In the genomic region with DNA sequence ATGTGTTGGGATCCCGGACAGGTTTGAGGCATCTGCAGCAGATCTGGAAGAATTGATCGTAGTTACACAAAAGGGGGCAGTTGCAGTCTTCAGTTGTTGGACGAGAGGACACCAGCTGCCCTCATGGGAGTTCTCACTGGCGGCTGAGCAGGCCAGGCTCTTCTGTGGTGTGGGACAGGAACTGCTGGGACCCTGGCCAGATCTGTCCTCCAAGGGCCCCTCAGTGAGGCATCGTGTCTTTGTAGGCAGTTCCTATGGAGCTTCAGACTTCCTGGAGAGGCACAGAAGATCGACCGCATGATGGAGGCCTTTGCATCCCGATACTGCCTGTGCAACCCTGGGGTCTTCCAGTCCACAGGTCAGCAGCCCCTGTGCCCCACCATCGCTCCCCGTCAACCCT, we compare ENCODE assay signal across 19 mouse cellular contexts. TPM values are rescaled to one million over a fixed set of nuclear protein-coding genes. Genes with fewer than 3 reads are reported as not detected.
A peak's percentile ranks its signal among the peaks of the same experiment; 100 is the strongest.
DNase-seq lines count a peak whose midpoint lies in the region; ATAC-seq and TF ChIP-seq lines count a peak whose summit lies in the region.
"Had no signal": no experiment of that assay in that cellular context is flagged by ENCODE, and none has a peak within 500 bp of the region (broad histone marks: within the 10 kb centered on the region; RNA-seq: fewer than 3 reads in every experiment).

No protein-coding gene starts in this region.

- H3K27me3 ChIP-seq in heart, embryonic 10.5 days (ENCODE audit: insufficient read depth, poor library complexity, severe bottlenecking) = no peaks in the 10 kb centered on the region
- H3K27me3 ChIP-seq in heart, adult 2 months (ENCODE audit: control insufficient read depth, insufficient read depth, low read length) = no peaks in the 10 kb centered on the region
- no peaks in the 10 kb centered on the region for H3K27me3 ChIP-seq in liver, embryonic 11.5 days (replicated peaks; ENCODE audit: control insufficient read depth, insufficient read depth, low read length)
- H3K27me3 ChIP-seq in liver, embryonic 12.5 days (replicated peaks) = no peaks in the 10 kb centered on the region
- H3K27me3 ChIP-seq in liver, embryonic 15.5 days = no peaks in the 10 kb centered on the region
- H3K27me3 ChIP-seq: CH12.LX; forebrain, embryonic 15.5 days; heart, embryonic 15.5 days; hindbrain, embryonic 15.5 days; Patski had no signal

- no peak overlapping the region for H3K4me2 ChIP-seq in liver, embryonic 11.5 days
- peak overlapping the region; percentile 66; the same call in 1 of the 2 replicates for H3K4me2 ChIP-seq in liver, embryonic 12.5 days
- H3K4me2 ChIP-seq in liver, embryonic 15.5 days = peak overlapping the region; percentile 73
- H3K4me2 ChIP-seq: forebrain, embryonic 15.5 days; heart, embryonic 15.5 days; hindbrain, embryonic 15.5 days had no signal

- H3K4me1 ChIP-seq in heart, embryonic 10.5 days = peaks cover 17% of the 10 kb centered on the region
- H3K4me1 ChIP-seq in heart, adult 2 months (ENCODE audit: control insufficient read depth, insufficient read depth, low read length) = peaks cover 2% of the 10 kb centered on the region; the same call in 1 of the 2 replicates
- peaks cover 37% of the 10 kb centered on the region for H3K4me1 ChIP-seq in liver, embryonic 11.5 days (replicated peaks; ENCODE audit: control insufficient read depth, insufficient read depth, low read length)
- peaks cover 78% of the 10 kb centered on the region for H3K4me1 ChIP-seq in liver, embryonic 12.5 days
- H3K4me1 ChIP-seq in liver, embryonic 15.5 days (replicated peaks) = peaks cover 84% of the 10 kb centered on the region

- intact Hi-C loops in heart, adult 2 months (cut with DNase I) = no loop called here

- ATAC-seq in liver, embryonic 11.5 days (replicated peaks; ENCODE audit: low FRiP score) = no peak
- ATAC-seq in liver, embryonic 12.5 days = no peak
- no peak for ATAC-seq in liver, embryonic 15.5 days (ENCODE audit: insufficient read depth)
- ATAC-seq: activated CD4-positive, CD25-positive, alpha-beta regulatory T cell, adult 4 months; forebrain, embryonic 15.5 days; Patski had no signal

- no peak for DNase-seq in heart, embryonic 10.5 days (ENCODE audit: low spot score)
- no peak for DNase-seq in heart, adult 2 months
- no peak for DNase-seq in liver, embryonic 11.5 days (ENCODE audit: low spot score)
- DNase-seq in liver = no peak
- no peak for DNase-seq in thymus, postnatal 14 days
- no peak for DNase-seq in thymus, postnatal 25 days
- DNase-seq: adrenal gland, postnatal 14 days; cerebellum, adult 18-20 months; cerebellum, adult 9-11 months; cerebellum, postnatal 36 days; heart, postnatal 14 days had no signal

- TF ChIP-seq CTCF in heart, adult 2 months (IDR thresholded peaks at IDR 0.05) = no peak

- no peaks in the 10 kb centered on the region for H3K9me3 ChIP-seq in heart, embryonic 10.5 days
- no peaks in the 10 kb centered on the region for H3K9me3 ChIP-seq in liver, embryonic 11.5 days (ENCODE audit: control insufficient read depth, low read length)
- H3K9me3 ChIP-seq in liver, embryonic 12.5 days (replicated peaks) = no peaks in the 10 kb centered on the region
- no peaks in the 10 kb centered on the region for H3K9me3 ChIP-seq in liver, embryonic 15.5 days (replicated peaks)
- H3K9me3 ChIP-seq: forebrain, embryonic 15.5 days; heart, embryonic 15.5 days; hindbrain, embryonic 15.5 days had no signal

- H3K27ac ChIP-seq in heart, embryonic 10.5 days = 0 out of 2 replicates have a peak overlapping the region, but pooled peaks have one; percentile 2
- no peak overlapping the region for H3K27ac ChIP-seq in heart, adult 2 months
- peak overlapping the region; percentile 13; the same call in 1 of the 2 replicates for H3K27ac ChIP-seq in liver, embryonic 11.5 days (ENCODE audit: low read depth, low read length)
- H3K27ac ChIP-seq in liver, embryonic 12.5 days = peak overlapping the region; percentile 90
- H3K27ac ChIP-seq in liver, embryonic 15.5 days (replicated peaks) = peak overlapping the region; percentile 94
- H3K27ac ChIP-seq: forebrain, embryonic 15.5 days; heart, embryonic 15.5 days; hindbrain, embryonic 15.5 days had no signal

- peaks cover 75% of the 10 kb centered on the region for H3K36me3 ChIP-seq in heart, embryonic 10.5 days
- no peaks in the 10 kb centered on the region for H3K36me3 ChIP-seq in heart, adult 2 months (ENCODE audit: control insufficient read depth, insufficient read depth, low read length)
- H3K36me3 ChIP-seq in liver, embryonic 11.5 days (ENCODE audit: control insufficient read depth, insufficient read depth, low read length) = peaks cover 41% of the 10 kb centered on the region
- peaks cover 90% of the 10 kb centered on the region for H3K36me3 ChIP-seq in liver, embryonic 12.5 days
- H3K36me3 ChIP-seq in liver, embryonic 15.5 days (replicated peaks) = peaks cover 83% of the 10 kb centered on the region

- no peak overlapping the region for H3K9ac ChIP-seq in heart, adult 2 months (ENCODE audit: low read depth, low read length)
- H3K9ac ChIP-seq in liver, embryonic 11.5 days (ENCODE audit: low read depth, low read length) = no peak overlapping the region
- peak overlapping the region; percentile 62 for H3K9ac ChIP-seq in liver, embryonic 12.5 days
- peak overlapping the region; percentile 57; the same call in 1 of the 2 replicates for H3K9ac ChIP-seq in liver, embryonic 15.5 days
- H3K9ac ChIP-seq: forebrain, embryonic 15.5 days; heart, embryonic 15.5 days; hindbrain, embryonic 15.5 days had no signal

- H3K4me3 ChIP-seq in heart, embryonic 10.5 days = no peak overlapping the region
- no peak overlapping the region for H3K4me3 ChIP-seq in heart, adult 2 months
- no peak overlapping the region for H3K4me3 ChIP-seq in liver, embryonic 11.5 days (ENCODE audit: low read depth, low read length)
- no peak overlapping the region for H3K4me3 ChIP-seq in liver, embryonic 12.5 days
- no peak overlapping the region for H3K4me3 ChIP-seq in liver, embryonic 15.5 days (replicated peaks)
- H3K4me3 ChIP-seq: forebrain, embryonic 15.5 days; heart, embryonic 15.5 days; hindbrain, embryonic 15.5 days had no signal

- H3K79me2 ChIP-seq in heart, adult 2 months (replicated peaks; ENCODE audit: control insufficient read depth, insufficient read depth, low read length) = no peaks in the 10 kb centered on the region

- TF ChIP-seq POLR2A in heart, adult 2 months (IDR thresholded peaks at IDR 0.05; ENCODE audit: insufficient read depth, low read depth, low read length) = no peak

- 89% methylated on average over 10 of the region's 10 CpGs for WGBS in heart, embryonic 10.5 days
- WGBS in heart, adult 2 months = 69% methylated on average over 10 of the region's 10 CpGs
- 90% methylated on average over 10 of the region's 10 CpGs for WGBS in liver, embryonic 11.5 days
- WGBS in liver, embryonic 12.5 days (ENCODE audit: insufficient replicate concordance) = 90% methylated on average over 10 of the region's 10 CpGs
- WGBS in liver, embryonic 15.5 days (ENCODE audit: insufficient replicate concordance) = 86% methylated on average over 10 of the region's 10 CpGs

- no peak for TF ChIP-seq EP300 in heart, adult 2 months (IDR thresholded peaks at IDR 0.05; ENCODE audit: insufficient read depth, low read depth, low read length)

RNA-seq across cellular contexts. Expression of gene Usp42, which starts 31.0 kb away (rescaled TPM):
- polyA plus RNA-seq in heart, embryonic 10.5 days (2016; fragmentation: Nextera tagmentation; extraction: Ambion mirVana) = 15.7 and 15.9 TPM in 2 replicates
- total RNA-seq in heart, adult 2 months (2021) = 1 to 10 TPM; 5.3 to 6.2 TPM
- polyA plus RNA-seq in heart, adult 2 months (2012; rRNA removed) = 2.5 and 3.9 TPM in 2 replicates
- 13.2 and 14.7 TPM in 2 replicates for polyA plus RNA-seq in liver, embryonic 11.5 days (2014; fragmentation: Nextera tagmentation; extraction: Ambion mirVana)
- polyA plus RNA-seq in liver, embryonic 12.5 days (2016; fragmentation: Nextera tagmentation; extraction: Ambion mirVana) = 8.0 and 8.4 TPM in 2 replicates
- 3.4 TPM in 2 replicates for polyA plus RNA-seq in liver, embryonic 15.5 days (2015; fragmentation: Nextera tagmentation; extraction: Ambion mirVana)

Comparison
In these comparisons a context has a peak if more than half of its experiments do, and no peak if none do; other contexts are left out.
1. H3K9ac ChIP-seq: peak in liver, embryonic 12.5 days (single experiment) and liver, embryonic 15.5 days (single experiment); none in heart, adult 2 months (single experiment) and liver, embryonic 11.5 days (single experiment).